Mouse (Mus musculus) cerebellum, adult 2 months (tissue): Measurements from ENCODE around the gene Msi2.

Experiments
- CTCF ChIP-seq: fragments of 200-500 bp; IDR thresholded peaks from 2 replicates; pipeline ENCODE4 v1.5.1; 2011; ENCODE audit warnings: low read depth, mild to moderate bottlenecking, control low read depth, low read length, moderate library complexity, borderline replicate concordance; ENCODE audit not compliant: insufficient read depth
- POLR2A ChIP-seq: fragments of 200-500 bp; IDR thresholded peaks from 2 replicates; pipeline ENCODE4 v1.6.1; 2011; ENCODE audit warnings: low read length, control low read depth, borderline replicate concordance; ENCODE audit not compliant: insufficient read depth

GRCm38 (mm10) chr11:88650275-88650674 is 68.0 kb downstream of the Msi2 start:
- TF ChIP-seq POLR2A (no peak), CTCF (no peak)
